Mouse (Mus musculus) urinary bladder, adult 18-20 months (tissue): Measurements from ENCODE around the gene Tmem132d.

Source experiments
- DNase-seq, 2 experiments: peaks; one replicate each; pipeline ENCODE4 v3.0.0; 2022; ENCODE audit warnings: low spot score in 2 of 2, mixed read lengths in 2 of 2

The Tmem132d gene

GRCm38 (mm10) chr5:128211125-128211524, 221.8 kb downstream of the Tmem132d start:
- DNase-seq = no peak

- DNase-seq = no peak
These were observed 227.2 kb downstream of the Tmem132d start for GRCm38 (mm10) chr5:128205716-128206115.

GRCm38 (mm10) chr5:128204685-128205320, 228.1 kb downstream of the Tmem132d start:
- DNase-seq = no peak

- DNase-seq = no peak
These were observed 228.8 kb downstream of the Tmem132d start for GRCm38 (mm10) chr5:128203879-128204581.

GRCm38 (mm10) chr5:128194106-128194505, 238.8 kb downstream of the Tmem132d start:
- DNase-seq = no peak

GRCm38 (mm10) chr5:128192485-128193055, 240.3 kb downstream of the Tmem132d start:
- DNase-seq = no peak

- DNase-seq = no peak
These were observed 241.2 kb downstream of the Tmem132d start for GRCm38 (mm10) chr5:128191710-128192109.

GRCm38 (mm10) chr5:128190243-128190820, 242.5 kb downstream of the Tmem132d start:
- no peak for DNase-seq

GRCm38 (mm10) chr5:128176234-128176633, 256.6 kb downstream of the Tmem132d start:
- DNase-seq = no peak

GRCm38 (mm10) chr5:128158901-128159675, 273.8 kb downstream of the Tmem132d start:
- no peak for DNase-seq

- DNase-seq = no peak
These were observed 281.4 kb downstream of the Tmem132d start for GRCm38 (mm10) chr5:128151461-128151860.

GRCm38 (mm10) chr5:128146901-128147645, 285.8 kb downstream of the Tmem132d start:
- no peak for DNase-seq

GRCm38 (mm10) chr5:128144799-128145198, 288.1 kb downstream of the Tmem132d start:
- no peak for DNase-seq

- DNase-seq = no peak
These were observed 296.1 kb downstream of the Tmem132d start for GRCm38 (mm10) chr5:128136818-128137217.

GRCm38 (mm10) chr5:128122656-128123055, 310.2 kb downstream of the Tmem132d start:
- no peak for DNase-seq

- DNase-seq = no peak
These were observed 313.7 kb downstream of the Tmem132d start for GRCm38 (mm10) chr5:128119171-128119570.

GRCm38 (mm10) chr5:128113107-128113506, 319.8 kb downstream of the Tmem132d start:
- DNase-seq = no peak

GRCm38 (mm10) chr5:128112518-128112917, 320.4 kb downstream of the Tmem132d start:
- DNase-seq = no peak

GRCm38 (mm10) chr5:128111664-128112063, 321.2 kb downstream of the Tmem132d start:
- no peak for DNase-seq

GRCm38 (mm10) chr5:128102556-128102955, 330.3 kb downstream of the Tmem132d start:
- DNase-seq = no peak

- no peak for DNase-seq
These were observed 332.5 kb downstream of the Tmem132d start for GRCm38 (mm10) chr5:128100331-128100730.
